Mouse (Mus musculus): ENCODE measurements around the gene Ccdc183.
A peak's percentile ranks its signal among the peaks of the same experiment; 100 is the strongest.

Ccdc183 gene

DNA sequence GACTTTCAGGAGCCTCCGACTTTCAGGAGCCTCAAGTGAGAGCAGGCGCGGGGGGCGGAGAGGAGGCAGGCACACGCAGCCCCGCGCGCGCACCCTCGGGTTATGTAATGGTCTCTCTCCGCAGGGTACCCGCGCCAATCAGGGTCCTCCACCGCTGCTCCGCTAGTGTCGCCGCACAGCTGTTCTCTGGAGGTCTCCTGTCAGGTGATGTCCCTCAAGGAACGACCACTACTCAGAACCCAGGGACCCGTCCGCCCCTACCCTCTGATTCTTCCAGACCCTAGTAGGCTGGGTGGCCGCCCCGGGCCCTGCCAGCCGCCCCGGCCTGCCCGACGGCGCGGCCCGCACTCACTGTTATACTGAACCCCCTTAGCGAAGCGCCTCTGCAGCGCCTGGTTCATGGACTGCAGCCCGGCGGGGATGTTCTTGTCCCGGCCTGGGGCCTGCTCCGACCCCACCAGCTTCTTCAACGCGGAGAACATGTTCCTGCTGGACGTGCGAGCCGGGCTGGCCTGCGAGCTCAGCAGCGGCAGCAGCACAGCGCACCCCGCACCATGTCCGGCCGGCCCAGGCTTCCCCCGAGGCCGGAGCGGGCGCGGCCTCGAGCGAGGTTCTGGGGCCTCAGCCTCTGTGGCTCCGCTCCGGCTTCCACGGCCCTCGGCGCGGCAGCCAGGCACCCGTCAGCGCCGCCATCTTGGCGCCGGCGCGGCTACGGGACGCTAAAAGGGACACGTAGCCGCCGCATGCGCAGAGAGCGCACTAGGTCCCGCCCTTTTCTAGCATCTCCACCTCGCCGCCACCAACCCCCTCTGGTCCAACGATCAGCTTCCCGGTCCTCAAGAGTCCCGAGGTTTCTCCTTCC lies 9.5 kb downstream of the Ccdc183 start, which contains the start of gene Rabl6:
Gene Rabl6, minus strand, starts transcription at position 761 of the 862 bp plus-strand sequence.
- peak; percentile 93 for DNase-seq (ENCODE audit: low read depth, low spot score)

DNA sequence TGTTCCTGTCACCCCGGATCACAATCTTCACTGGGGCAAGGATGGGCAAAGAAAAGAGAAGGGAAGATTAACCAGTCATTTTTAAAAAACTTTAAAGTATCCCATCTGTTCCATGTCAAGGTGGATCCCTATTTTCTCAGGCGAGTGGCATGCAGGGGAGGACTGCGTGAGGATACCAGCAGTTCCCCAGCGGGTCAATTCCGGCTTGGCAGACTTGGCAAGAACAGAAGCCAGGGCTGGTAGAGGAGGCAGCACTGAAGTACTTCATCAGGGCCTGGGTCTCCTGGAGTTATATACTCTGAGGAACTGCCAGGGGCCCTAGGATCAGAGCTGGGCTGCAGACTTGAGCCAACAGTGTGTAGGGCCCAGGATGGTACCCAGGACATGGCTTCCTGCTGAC lies 15.0 kb downstream of the Ccdc183 start:
- DNase-seq (ENCODE audit: low read depth, low spot score) = no peak

DNA sequence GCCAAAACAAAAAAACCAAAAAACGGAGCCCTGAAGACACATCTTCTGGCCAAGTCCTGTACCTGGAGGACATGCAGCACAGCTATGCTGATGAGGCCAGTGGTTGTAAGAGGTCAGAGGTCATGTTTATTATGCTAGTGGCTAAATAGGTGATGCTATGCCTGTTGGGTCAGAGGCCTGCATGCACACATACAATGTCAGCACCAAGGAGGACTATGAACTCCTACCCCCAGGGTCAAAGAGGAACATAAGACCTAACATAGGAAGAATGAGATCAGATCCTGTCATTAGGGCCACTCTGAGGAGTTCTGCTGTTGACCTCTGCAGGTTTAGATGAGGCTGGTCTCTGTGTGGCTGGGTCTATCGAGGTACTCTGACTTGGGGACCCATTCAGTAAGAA lies 17.4 kb downstream of the Ccdc183 start:
- DNase-seq (ENCODE audit: low read depth, low spot score) = no peak

DNA sequence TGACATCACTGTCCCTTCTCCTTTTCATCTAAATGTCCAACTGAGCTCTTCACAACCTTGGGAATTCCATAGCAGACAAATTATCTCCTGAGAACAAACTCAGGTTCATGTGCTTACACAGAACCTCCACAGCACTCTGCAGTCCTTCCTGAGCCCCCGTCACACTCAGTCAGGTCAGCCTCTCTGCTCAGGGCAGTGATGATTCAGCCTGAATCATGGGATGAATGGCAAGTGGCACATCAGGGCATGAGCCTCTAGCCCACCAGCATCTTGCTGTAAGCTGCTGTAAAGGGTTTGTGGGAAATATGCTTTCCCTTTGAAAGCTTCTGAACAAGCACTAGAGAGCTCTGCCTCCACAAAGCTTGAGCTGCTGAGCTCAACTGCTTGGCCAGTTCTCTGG lies 18.7 kb downstream of the Ccdc183 start:
- no peak for DNase-seq (ENCODE audit: low read depth, low spot score)

- no peak for DNase-seq (ENCODE audit: low read depth, low spot score)
Observed at GRCm38 (mm10) chr2:25596765-25597510, 20.5 kb downstream of the Ccdc183 start.

DNA sequence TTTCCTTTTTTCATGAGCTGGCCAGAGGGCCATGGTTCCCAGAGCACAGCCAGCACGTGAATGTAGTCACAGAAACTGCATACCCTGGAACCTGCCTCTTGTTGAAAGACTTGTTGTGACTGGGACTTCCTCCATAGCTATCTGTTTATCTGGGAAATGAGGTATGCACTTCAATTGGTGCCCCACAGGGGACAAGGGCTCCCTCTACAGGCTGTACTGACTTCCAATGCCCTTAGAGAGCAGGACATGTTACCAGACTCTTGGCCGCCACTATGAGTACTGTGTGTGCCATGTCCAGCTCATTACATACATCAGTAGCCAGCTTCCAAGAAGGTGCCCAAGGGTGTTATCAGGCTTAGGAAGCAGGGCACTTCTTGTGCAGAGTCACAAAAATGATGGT lies 25.6 kb downstream of the Ccdc183 start:
- DNase-seq (ENCODE audit: low read depth, low spot score) = peak; percentile 56

DNA sequence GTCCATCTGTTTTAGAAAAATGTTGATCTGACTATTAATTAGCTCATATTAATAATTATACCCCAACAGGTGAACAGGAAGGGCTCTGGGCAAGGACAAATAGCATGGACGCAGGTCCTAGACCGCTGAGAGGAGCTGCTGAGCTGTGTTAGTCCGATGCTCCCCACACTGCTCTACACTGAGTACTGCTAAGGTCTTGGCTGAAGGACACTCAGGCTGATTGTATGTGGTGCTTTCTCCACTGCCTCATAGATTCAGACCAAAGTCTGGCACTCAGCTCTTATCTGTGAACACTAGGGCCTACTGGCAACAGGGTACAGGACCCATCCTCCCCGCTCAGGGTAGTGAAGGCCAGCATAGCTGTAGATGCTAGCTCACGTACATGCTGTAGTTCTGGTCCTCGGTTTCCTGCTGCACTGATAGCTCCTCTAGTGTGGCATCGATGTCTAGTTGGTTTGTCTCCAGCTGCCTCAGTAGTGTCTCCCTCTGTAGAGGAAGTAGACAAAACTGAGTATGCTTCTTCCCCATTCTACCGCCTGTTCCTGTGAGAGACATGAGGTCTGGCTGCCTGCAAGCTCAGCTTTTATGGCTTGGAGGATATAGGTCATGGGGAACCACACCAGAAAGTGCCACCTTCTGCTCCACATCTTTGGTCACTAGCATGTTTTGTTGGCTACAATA lies 29.1 kb downstream of the Ccdc183 start:
- DNase-seq (ENCODE audit: low read depth, low spot score) = no peak

DNA sequence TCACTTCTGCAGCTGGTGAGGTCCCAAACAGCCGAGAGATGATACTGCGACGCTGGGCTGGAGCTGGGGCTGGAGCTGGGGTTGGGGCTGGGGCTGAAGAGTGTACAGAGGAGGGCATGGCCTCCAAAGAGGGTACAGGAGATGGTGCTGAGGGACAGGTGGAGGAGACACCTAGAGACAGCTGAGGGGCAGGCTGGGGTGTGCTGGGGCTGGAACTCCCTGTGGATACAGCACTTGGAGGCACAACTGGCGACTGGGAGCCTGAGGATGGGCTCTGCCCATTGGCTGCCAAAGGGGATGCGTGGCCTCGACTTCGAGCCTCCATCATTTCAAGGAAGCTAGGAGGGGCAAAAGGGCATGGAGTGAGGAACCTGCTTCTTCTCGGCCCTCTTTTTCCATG lies 30.2 kb downstream of the Ccdc183 start:
- DNase-seq (ENCODE audit: low read depth, low spot score) = no peak

DNA sequence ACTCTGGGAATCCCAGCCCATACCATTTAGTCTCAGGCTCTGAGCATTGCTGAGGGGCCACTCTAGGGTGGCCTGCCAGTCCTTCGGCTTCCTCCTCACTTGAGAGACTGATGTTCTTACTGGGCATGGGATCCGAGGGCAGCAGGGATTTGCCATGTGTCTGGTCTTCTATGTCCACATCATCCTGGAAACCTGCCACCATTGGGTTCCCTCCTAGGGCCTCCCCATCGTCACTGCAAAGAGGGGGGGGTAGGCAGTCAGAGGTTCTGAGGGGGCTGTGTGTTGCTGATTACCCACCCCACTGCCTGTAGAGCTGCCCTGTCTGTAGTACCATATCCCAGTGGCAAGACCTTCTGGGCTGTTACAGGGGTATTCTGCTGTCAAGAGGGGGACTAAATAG lies 31.9 kb downstream of the Ccdc183 start:
- DNase-seq (ENCODE audit: low read depth, low spot score) = no peak

DNA sequence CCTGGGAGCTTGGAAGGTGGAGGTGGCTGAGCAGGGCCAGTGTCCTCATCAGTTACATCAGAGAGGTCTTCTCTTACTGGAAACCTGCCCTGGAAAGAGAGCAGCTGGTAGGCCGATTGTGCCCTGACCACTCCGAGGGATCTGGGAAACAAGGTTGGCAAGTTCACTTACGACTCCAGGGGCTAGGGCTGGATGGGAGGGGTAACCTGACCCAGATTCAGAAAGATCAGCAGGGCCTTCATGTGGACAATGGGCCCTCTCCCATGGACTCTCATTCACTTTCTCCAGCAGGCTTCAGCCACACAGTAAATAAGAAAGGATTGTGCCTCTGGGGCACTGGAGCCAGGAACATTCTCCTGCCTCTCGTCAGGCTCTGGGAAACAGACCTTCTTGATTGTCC lies 32.6 kb downstream of the Ccdc183 start:
- no peak for DNase-seq (ENCODE audit: low read depth, low spot score)

DNA sequence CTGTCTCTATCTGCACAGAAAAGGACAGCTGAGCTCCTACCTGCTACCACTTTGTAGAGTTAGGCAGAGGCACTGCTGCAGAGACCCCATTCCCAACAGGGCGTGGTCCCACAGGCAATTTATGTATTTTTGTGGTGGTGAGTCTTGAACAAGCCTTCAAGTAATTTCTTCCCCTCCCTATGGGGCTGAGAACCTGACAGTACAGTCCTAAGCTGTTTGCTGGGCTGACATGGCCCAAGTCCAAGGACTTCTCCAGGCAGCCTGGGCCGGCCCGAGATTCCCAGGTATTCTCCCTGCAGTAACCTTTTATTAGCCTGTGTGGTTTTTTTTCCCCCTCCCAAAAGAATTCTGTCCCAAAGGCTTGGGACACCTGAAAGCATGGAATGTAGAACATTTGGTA lies 33.3 kb downstream of the Ccdc183 start:
- no peak for DNase-seq (ENCODE audit: low read depth, low spot score)

DNA sequence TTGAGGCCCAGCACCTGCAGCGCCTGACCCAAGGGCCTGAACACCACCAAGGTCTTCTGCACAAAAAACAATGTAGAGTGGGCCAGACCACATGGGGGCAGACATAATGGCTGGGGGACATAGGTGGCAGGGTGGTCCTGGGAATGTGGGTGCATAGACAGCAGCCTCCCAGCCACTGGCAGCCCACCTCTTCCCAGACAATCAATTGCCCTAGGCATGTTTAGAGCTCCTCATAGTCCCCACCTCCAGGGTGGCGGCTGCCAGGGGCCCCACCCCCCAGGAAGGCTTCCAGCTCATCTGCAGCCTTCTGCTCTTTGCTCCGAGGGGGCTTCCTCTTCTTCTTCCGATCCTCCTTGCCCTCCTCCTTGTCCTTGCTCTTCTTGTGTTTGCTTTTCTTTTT lies 33.9 kb downstream of the Ccdc183 start:
- no peak for DNase-seq (ENCODE audit: low read depth, low spot score)

DNA sequence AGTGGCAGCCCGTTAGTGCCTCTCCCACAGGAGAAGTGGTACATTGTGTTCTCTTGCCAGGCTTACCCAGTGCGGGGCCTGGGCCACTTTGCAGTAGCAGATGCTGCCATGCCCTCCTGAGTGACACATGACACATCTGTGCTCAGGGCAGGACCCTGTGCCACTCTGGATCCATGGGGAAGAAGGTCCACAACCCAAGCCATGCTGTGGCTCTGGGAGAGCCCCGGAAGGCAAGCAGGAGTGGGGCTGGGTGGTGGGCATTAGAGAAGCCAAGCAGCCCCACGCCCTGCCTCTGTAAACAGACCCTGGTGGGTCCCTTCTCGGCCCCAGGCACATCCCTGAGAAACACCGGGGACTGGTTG lies 34.4 kb downstream of the Ccdc183 start:
- no peak for DNase-seq (ENCODE audit: low read depth, low spot score)

DNA sequence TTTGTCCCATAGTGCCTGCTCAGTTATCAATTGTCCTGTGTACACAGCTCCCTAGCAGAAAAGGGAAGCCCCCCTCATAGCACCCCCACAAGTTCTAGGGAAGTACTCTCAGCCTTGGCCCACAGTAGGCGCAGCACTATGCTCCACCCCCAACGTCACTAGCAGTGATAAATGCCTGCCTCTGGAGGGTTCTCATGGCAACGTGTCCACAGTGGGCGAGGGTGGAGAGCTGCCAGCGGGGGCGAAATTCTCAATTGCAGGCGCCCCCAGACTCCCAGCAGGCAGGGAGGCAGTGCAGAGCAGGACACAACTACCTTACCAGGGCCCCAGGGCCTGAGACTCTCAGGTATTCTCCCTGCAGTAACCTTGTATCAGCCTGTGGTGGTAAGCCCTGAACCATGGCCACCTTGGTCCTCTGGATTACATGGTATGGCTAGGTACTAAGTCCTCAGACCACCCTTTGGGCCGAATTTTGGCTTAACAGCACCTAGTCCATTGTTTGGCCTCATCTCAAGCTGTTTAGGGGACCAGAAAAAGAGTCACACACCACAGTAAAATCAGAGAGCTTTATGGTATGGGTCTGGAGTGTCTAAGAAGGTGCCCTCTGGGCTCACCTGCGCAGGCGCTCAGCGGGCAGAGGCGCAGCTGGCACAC lies 34.9 kb downstream of the Ccdc183 start:
- DNase-seq (ENCODE audit: low read depth, low spot score) = no peak

GRCm38 (mm10) chr2:25581901-25582301 lies 35.6 kb downstream of the Ccdc183 start:
- no peak for DNase-seq (ENCODE audit: low read depth, low spot score)

DNA sequence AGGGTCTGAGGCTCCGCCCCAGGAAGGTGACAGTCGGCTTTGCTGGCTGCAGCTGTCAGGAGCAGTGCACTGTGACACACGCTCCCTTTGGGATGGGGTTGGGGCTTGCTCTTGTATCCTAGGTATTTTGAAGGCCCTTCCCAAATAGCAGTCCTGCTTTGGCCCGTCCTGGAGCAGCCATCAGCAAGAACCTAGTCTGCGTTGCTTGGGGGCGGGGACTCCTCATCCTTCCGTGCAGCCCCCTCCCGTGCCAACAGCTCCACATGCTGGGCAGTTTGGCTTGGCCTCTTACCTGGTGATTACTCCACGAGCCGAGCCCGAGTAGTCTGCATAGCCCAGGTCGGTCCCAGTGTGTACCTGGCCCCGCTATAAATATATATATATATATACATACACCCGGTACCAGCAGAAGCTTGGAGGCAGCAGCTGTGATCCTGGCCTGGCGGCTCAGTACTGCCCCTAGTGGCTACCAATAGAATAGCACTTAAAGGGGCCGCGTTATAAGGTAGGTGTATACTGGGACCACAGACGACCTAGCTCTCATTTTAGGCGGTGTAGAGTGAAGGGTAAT lies 36.1 kb downstream of the Ccdc183 start, which contains the start of gene Ajm1:
Gene Ajm1, minus strand, starts transcription at position 464 of the 571 bp plus-strand sequence.
- peak; percentile 79 for DNase-seq (ENCODE audit: low read depth, low spot score)

DNA sequence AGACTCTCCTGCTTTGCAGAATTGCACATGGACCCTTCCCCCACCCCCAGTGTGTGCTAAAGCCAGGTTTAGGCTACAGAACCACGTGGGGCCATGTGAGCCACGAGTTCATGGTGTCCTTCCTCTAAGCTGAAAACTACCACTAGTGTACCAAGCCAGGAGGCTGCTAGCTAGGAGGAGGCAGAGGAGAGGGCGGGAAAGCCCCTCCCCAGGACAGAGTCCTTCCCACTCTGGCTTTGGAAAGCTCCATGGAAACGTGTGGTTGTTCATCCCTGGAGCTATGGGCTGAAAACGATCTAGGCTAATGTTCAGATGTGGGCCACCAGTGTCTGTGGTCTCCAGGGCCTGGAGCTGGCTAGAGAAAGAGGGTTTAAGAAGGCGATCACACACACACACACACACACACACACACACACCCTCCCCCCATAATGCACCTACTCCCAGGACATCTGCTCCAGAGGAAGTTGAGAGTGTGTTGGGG lies 36.8 kb downstream of the Ccdc183 start:
- no peak for DNase-seq (ENCODE audit: low read depth, low spot score)

- peak; percentile 85 for DNase-seq (ENCODE audit: low read depth, low spot score)
Observed at GRCm38 (mm10) chr2:25579737-25580460, 37.6 kb downstream of the Ccdc183 start.

GRCm38 (mm10) chr2:25578796-25579736 lies 38.4 kb downstream of the Ccdc183 start:
- peak; percentile 62 for DNase-seq (ENCODE audit: low read depth, low spot score)

All from ZHBTc4 (cell line).